Mouse (Mus musculus): ENCODE measurements at regions not wholly inside any gene's neighbourhood (a gene's known extent, or its start where the extent isn't known, plus 50 kb on each side); places are given as distances from the start of the nearest gene placed in this dataset.

DNA sequence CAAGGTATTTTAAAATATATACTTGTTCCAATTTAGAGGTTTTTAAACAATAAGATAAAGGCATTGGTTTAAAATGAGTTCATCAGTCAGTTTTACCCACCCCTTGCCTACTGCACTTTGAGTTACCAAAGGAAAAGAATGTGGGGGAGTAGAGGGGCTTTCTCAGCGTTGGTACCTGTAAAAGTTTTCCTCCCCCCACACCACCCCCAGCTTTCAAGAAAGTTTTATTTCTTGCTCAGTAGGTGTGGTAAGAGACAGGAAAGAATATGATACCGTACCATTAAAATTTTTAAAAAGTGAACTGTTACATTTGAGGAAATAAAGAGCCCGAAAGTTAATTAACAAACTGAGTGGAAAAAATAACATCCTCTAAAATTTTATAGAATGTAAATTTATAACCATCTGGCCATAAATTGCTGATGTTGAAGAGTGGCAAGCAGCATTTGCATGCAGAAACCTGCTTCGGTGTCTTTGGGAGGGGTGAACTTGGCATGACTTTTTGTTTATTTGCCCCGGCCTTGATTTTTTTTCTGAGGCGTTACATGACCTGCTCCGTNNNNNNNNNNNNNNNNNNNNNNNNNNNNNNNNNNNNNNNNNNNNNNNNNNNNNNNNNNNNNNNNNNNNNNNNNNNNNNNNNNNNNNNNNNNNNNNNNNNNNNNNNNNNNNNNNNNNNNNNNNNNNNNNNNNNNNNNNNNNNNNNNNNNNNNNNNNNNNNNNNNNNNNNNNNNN is 346.1 kb downstream of the Tfec start:
- WGBS, result 35% methylated on average over 7 of the region's 7 CpGs
- no peak for ATAC-seq (ENCODE audit: insufficient number of reproducible peaks, insufficient read depth, low FRiP score, low TSS enrichment)
- Histone ChIP-seq H3K4me2 (replicated peaks) (no peak overlapping the region), H3K36me3 (no peaks in the 10 kb centered on the region), H3K4me1 (peaks cover 9% of the 10 kb centered on the region; the same call in 1 of the 2 replicates), H3K4me3 (no peak overlapping the region), H3K9me3 (no peaks in the 10 kb centered on the region), H3K27me3 (no peaks in the 10 kb centered on the region), H3K27ac (peak overlapping the region; percentile 60; the same call in 1 of the 2 replicates), H3K9ac (no peak overlapping the region)

GRCm38 (mm10) chr6:16551131-16551530 is 347.1 kb downstream of the Tfec start:
- Histone ChIP-seq H3K36me3 (no peaks in the 10 kb centered on the region), H3K27ac (no peak overlapping the region), H3K4me2 (replicated peaks) (no peak overlapping the region), H3K27me3 (no peaks in the 10 kb centered on the region), H3K9me3 (no peaks in the 10 kb centered on the region), H3K4me1 (peaks cover 9% of the 10 kb centered on the region; the same call in 1 of the 2 replicates), H3K9ac (no peak overlapping the region), H3K4me3 (no peak overlapping the region)
- no peak for ATAC-seq (ENCODE audit: insufficient number of reproducible peaks, insufficient read depth, low FRiP score, low TSS enrichment)
- 81% methylated on average over 6 of the region's 6 CpGs for WGBS

GRCm38 (mm10) chr6:16550445-16550844 is 347.8 kb downstream of the Tfec start:
- H3K9me3 ChIP-seq, result no peaks in the 10 kb centered on the region
- H3K9ac ChIP-seq, result no peak overlapping the region
- H3K27me3 ChIP-seq, result no peaks in the 10 kb centered on the region
- H3K36me3 ChIP-seq, result no peaks in the 10 kb centered on the region
- peaks cover 9% of the 10 kb centered on the region; the same call in 1 of the 2 replicates for H3K4me1 ChIP-seq
- H3K4me2 ChIP-seq (replicated peaks), result no peak overlapping the region
- ATAC-seq (ENCODE audit: insufficient number of reproducible peaks, insufficient read depth, low FRiP score, low TSS enrichment), result no peak
- H3K27ac ChIP-seq, result no peak overlapping the region
- WGBS, result 62% methylated on average over 9 of the region's 9 CpGs
- no peak overlapping the region for H3K4me3 ChIP-seq

DNA sequence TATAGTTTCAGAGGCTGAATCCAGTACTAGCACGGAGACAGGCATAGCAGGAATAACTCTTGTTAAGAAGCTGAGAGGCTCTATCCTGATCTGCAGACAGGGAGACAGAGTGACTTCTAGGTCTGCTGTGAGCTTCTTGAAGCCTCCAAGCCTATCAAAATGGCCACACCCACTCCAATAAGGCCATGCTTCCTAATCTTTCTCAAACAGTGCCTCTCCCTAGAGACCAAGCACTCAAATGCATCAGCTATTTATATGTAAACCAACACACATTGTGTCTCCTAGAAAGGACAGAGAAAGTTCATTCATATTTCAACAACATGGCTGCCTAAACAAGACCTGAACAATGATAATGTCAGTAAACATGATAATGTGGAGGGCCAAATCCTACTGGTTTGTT is 384.2 kb downstream of the Tfec start:
- H3K36me3 ChIP-seq, result no peaks in the 10 kb centered on the region
- H3K9me3 ChIP-seq, result peaks cover 6% of the 10 kb centered on the region; the same call in 1 of the 2 replicates
- no peaks in the 10 kb centered on the region for H3K27me3 ChIP-seq
- H3K4me2 ChIP-seq (replicated peaks), result no peak overlapping the region
- no peak for ATAC-seq (ENCODE audit: insufficient number of reproducible peaks, insufficient read depth, low FRiP score, low TSS enrichment)
- H3K27ac ChIP-seq, result no peak overlapping the region
- H3K9ac ChIP-seq, result no peak overlapping the region
- H3K4me1 ChIP-seq, result no peaks in the 10 kb centered on the region
- 37% methylated on average over 1 of the region's 1 CpGs for WGBS
- H3K4me3 ChIP-seq, result no peak overlapping the region

DNA sequence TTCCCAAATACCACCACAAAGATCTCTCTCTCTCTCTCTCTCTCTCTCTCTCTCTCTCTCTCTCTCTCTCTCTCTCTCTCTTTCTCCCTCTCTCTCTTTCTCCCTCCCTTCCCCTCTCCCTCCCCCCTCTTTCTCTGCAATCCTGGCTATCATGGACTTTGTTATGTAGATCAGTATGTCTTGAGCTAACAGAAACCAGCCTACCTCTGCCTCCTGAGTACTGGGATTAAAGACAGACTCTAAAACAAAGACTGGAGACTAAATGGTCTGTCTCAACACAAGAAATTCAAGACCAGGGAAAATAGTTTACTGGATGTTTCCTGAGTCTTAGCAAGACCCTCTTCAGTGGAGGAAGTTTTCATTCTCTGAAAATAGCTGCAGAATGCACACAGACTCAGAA is 384.7 kb downstream of the Tfec start:
- H3K36me3 ChIP-seq, result no peaks in the 10 kb centered on the region
- H3K4me3 ChIP-seq, result no peak overlapping the region
- no peak overlapping the region for H3K9ac ChIP-seq
- ATAC-seq (ENCODE audit: insufficient number of reproducible peaks, insufficient read depth, low FRiP score, low TSS enrichment), result no peak
- H3K9me3 ChIP-seq, result peaks cover 6% of the 10 kb centered on the region; the same call in 1 of the 2 replicates
- no peak overlapping the region for H3K4me2 ChIP-seq (replicated peaks)
- no peak overlapping the region for H3K27ac ChIP-seq
- H3K27me3 ChIP-seq, result no peaks in the 10 kb centered on the region
- H3K4me1 ChIP-seq, result no peaks in the 10 kb centered on the region

DNA sequence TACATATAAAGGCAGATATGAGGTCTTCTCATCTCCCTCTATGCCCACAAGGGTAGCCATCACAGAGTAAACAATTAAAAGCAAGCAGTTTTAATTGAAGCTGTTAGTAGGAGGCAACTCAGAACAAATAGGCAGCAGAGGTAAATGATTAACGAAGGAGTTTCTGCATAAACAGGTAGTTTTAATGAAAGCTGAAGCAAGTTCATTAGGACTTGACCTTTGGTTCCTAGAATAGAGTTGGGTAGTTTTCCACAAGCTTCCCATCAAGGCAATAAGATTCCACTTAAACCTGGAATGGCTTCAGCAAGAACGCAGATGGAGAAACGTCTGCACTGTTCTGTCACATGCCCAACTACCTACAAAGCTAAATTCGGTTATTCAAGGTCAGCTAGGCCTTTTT is 394.4 kb downstream of the Tfec start:
- Histone ChIP-seq H3K4me3 (no peak overlapping the region), H3K9me3 (no peaks in the 10 kb centered on the region), H3K9ac (no peak overlapping the region), H3K4me2 (replicated peaks) (no peak overlapping the region), H3K27me3 (no peaks in the 10 kb centered on the region), H3K4me1 (no peaks in the 10 kb centered on the region), H3K36me3 (no peaks in the 10 kb centered on the region), H3K27ac (no peak overlapping the region)
- ATAC-seq (ENCODE audit: insufficient number of reproducible peaks, insufficient read depth, low FRiP score, low TSS enrichment), result no peak
- WGBS, result 81% methylated on average over 4 of the region's 4 CpGs

GRCm38 (mm10) chr6:16487015-16487630 is 411.1 kb downstream of the Tfec start:
- 85% methylated on average over 8 of the region's 8 CpGs for WGBS
- Histone ChIP-seq H3K4me1 (no peaks in the 10 kb centered on the region), H3K27ac (no peak overlapping the region), H3K4me2 (replicated peaks) (no peak overlapping the region), H3K4me3 (no peak overlapping the region), H3K27me3 (no peaks in the 10 kb centered on the region), H3K9ac (no peak overlapping the region), H3K9me3 (no peaks in the 10 kb centered on the region), H3K36me3 (no peaks in the 10 kb centered on the region)
- no peak for ATAC-seq (ENCODE audit: insufficient number of reproducible peaks, insufficient read depth, low FRiP score, low TSS enrichment)

- Histone ChIP-seq H3K9ac (no peak overlapping the region), H3K4me1 (no peaks in the 10 kb centered on the region), H3K27ac (no peak overlapping the region), H3K36me3 (no peaks in the 10 kb centered on the region), H3K4me3 (no peak overlapping the region), H3K9me3 (no peaks in the 10 kb centered on the region), H3K27me3 (no peaks in the 10 kb centered on the region), H3K4me2 (replicated peaks) (no peak overlapping the region)
- no peak for ATAC-seq (ENCODE audit: insufficient number of reproducible peaks, insufficient read depth, low FRiP score, low TSS enrichment)
- WGBS, result 71% methylated on average over 5 of the region's 5 CpGs
Measured at GRCm38 (mm10) chr6:16483295-16483694, 414.9 kb downstream of the Tfec start.

DNA sequence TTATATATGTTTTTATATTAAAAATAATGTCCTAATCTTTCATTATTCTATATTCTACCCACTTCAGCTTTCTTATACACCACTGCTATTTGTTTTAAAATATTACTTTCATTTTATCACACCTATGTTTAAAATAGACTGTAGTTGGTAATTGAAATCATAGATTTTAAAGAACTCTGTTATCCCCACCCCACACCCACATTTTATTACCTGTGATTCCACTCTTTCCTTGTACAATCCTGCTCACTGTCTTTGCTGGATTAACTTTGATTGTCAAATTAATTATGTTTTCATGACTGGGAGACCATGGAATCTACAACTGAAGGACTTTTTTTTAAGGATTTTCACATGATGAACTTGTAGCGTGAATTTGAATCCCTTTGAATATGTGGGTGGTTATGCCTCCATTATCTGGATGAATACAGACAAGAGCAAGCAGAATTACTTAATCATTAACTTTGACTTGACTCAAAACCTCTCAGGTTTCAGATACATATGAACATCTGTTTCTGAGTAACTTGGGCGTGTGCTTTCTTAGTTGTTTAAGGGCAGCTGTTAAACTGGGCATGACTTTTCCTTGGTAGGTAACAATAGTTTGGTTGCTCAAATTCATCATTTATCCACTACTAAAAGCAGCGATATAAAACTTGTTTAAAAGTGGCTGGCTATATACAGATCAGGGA is 429.4 kb downstream of the Tfec start:
- ATAC-seq (ENCODE audit: insufficient number of reproducible peaks, insufficient read depth, low FRiP score, low TSS enrichment), result no peak
- H3K36me3 ChIP-seq, result no peaks in the 10 kb centered on the region
- no peaks in the 10 kb centered on the region for H3K9me3 ChIP-seq
- no peak overlapping the region for H3K27ac ChIP-seq
- no peaks in the 10 kb centered on the region for H3K27me3 ChIP-seq
- no peaks in the 10 kb centered on the region for H3K4me1 ChIP-seq
- H3K4me2 ChIP-seq (replicated peaks), result no peak overlapping the region
- WGBS, result 55% methylated on average over 3 of the region's 3 CpGs
- no peak overlapping the region for H3K4me3 ChIP-seq
- no peak overlapping the region for H3K9ac ChIP-seq

DNA sequence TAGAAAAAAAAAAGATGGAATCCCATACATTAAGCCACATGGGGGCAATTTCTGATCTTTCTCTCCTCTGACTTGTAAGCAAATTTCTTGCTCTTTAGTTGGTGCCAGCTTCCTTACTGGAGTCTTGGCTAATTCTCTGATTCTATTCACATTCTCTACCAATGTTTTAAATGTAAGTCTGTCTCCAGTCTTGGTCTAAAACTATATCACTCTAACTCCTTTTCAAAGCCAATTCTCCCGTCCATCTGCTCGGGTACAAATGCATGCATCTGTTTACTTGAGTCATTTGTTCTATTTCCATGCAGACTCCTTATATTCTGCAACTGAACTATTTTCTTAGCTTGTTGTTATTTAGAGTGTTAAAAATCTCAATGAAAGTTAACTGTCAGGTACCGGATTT is 440.0 kb downstream of the Tfec start:
- no peak overlapping the region for H3K4me3 ChIP-seq
- no peak overlapping the region for H3K27ac ChIP-seq
- ATAC-seq (ENCODE audit: insufficient number of reproducible peaks, insufficient read depth, low FRiP score, low TSS enrichment), result no peak
- H3K9ac ChIP-seq, result no peak overlapping the region
- H3K27me3 ChIP-seq, result no peaks in the 10 kb centered on the region
- no peaks in the 10 kb centered on the region for H3K4me1 ChIP-seq
- H3K4me2 ChIP-seq (replicated peaks), result no peak overlapping the region
- 54% methylated on average over 3 of the region's 3 CpGs for WGBS
- H3K36me3 ChIP-seq, result no peaks in the 10 kb centered on the region
- no peaks in the 10 kb centered on the region for H3K9me3 ChIP-seq

Measured in embryonic facial prominence, embryonic 12.5 days (tissue).